Mouse (Mus musculus) megakaryocyte, embryonic 14.5 days (primary cell): ENCODE measurements at regions not wholly inside any gene's neighbourhood (a gene's known extent, or its start where the extent isn't known, plus 50 kb on each side); places are given as distances from the start of the nearest gene placed in this dataset.

Source experiments
- FLI1 ChIP-seq: IDR thresholded peaks from 2 replicates; pipeline ENCODE4 v1.6.1; 2012; ENCODE audit warnings: low read length, inconsistent platforms, mixed read lengths
- GATA1 ChIP-seq: IDR thresholded peaks from 3 replicates; pipeline ENCODE4 v1.6.1; 2012; ENCODE audit warnings: mixed read lengths, low read length, inconsistent platforms, borderline replicate concordance

- TF ChIP-seq GATA1 (no peak), FLI1 (no peak)
These were observed 502.6 kb upstream of the Nrp1 start for GRCm38 (mm10) chr8:127855653-127856300.
